Mouse (Mus musculus) granulocyte monocyte progenitor cell, adult 5-6 weeks (primary cell): ENCODE measurements around the gene Cdc20. TPM values are rescaled to one million over a fixed set of nuclear protein-coding genes. Genes with fewer than 3 reads are reported as not detected.
A peak's percentile ranks its signal among the peaks of the same experiment; 100 is the strongest.

ENCODE experiments used
- ATAC-seq: replicated peaks from 2 replicates; pipeline ENCODE4 v1.8.0; 2016; ENCODE audit warnings: mild to moderate bottlenecking, moderate TSS enrichment, inconsistent platforms; ENCODE audit not compliant: poor library complexity, severe bottlenecking
- total RNA-seq, 2 experiments: library from RNA; stranded (forward) in 1 of 2; stranded (reverse) in 1 of 2; fragments of 200-712, 200-1000 nt in 1 of 2; fragments of >200 nt in 1 of 2; fragmentation: Nextera tagmentation in 1 of 2; gene quantifications; 2 replicates each; pipeline ENCODE4 v1.2.3; 2014 to 2017

Gene Cdc20
- total RNA-seq, 2 experiments from 2014 or later: 26.7 to 88.2 TPM

DNA sequence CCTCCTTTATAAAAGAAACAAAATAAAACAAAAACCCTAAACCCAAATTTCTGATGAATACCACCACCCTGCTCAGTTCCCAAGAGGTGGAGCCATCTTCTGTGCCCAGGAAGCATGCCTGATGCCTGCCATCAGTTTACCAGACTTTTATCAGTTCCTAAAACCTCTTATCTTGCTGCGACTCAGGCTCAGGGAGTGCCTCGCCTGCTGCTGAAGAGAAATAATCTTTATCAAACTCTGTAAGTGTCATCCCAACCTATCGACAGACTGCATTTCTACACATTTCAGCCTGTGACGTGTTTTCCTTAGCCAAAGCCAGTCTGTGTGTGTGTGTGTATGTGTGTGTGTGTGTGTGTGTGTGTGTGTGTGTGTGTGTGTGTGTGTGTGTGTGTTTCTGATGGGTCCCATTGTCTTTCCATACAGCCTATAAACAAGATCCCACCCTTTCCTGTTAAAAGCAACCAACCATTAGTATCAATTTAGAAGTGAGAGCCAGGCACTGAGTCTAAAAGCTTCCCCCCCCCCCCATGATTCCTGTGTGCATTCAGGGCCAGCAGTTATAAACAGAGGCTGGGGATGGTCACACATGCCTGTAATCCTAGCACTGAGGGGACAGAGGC is 12.5 kb downstream of the Cdc20 start:
- no peak for ATAC-seq

DNA sequence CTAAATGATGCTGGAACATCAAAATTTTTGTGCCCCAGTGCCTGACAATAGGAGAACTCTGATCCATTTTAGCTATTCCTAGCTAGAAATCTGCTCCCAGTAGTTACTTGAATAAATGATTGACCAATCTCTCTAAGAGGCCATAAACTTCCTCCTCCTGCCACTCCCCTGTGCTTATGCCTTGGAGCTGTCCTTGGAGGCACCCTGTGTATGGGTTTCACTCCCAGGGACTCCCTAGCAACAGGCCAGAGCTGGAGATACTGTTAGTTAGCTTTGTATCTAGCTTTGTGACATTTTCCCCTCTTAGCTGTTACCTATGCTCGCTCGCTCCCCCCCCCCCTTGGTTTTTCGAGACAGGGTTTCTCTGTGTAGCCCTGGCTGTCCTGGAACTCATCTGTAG is 15.8 kb downstream of the Cdc20 start:
- no peak for ATAC-seq

DNA sequence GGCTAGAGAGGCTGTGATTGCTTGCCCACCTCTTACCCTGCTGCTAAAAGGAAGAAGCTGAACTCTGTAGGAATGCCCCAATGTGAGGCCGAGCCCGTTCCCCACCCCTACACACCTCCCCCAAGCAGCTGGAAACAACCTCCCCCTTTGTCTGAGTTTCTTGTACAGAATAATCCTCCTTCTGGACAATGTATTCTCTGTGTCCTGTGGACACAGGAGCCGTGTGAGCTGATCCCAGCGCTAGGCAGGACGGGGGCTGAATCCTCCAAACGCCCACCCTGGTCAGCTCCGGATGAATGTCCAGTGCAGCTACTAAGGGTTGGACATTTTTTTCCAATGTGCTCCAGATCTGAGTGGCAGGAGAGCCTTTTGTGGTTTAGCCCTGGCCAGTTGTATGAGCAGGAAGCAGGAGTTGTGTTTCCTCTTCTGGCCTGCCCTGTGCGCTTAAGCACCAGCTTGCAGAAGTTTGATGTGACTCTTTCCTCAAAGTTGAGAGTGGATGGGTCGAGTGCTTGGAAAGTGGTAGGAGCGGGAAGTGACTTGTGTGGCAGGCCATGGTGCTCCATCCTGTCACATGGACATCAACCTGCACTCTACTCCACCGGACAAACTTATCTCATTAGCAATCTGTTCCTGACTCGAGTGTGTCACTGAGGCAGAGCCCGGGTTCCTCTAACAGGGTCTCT is 19.9 kb downstream of the Cdc20 start:
- ATAC-seq: peak; percentile 48

DNA sequence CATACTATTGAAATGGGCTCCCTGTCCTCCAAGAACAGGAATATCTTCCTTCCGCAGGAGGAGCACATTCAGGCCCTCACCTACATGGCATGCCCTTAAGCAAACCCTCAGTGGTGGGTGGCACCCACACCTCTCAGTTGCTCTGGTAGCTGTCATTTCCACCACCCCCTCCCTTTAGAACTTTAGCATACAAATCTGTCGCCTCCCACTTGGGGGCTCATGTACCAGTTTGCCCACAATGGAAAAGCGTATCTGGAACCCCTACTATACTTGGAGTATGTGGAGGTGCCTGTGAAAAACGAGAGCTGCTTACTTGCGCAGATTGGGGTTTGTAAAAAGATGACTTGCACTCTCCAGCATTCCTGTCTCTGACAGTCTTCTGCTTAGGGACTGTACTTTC is 20.8 kb downstream of the Cdc20 start:
- ATAC-seq: no peak

DNA sequence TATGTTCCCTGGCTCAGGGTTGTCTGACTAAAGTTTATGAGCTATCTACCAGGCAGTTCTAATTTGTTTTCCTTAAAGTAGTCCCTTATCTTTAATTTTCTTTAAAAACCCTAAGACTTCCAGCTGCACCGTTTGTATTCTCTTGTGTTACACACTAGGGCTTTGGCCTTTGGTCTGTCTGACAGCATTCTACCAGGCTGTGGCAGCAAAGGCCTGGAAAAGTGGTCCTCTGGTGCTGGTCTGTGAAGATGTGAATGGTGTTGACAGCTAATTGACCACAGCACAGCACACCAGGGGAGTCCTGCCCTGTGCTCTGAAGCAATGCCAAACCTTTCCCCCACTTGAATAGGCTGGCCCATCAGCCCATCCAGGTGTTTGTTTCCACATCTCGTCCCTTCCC is 21.4 kb downstream of the Cdc20 start:
- ATAC-seq: no peak

DNA sequence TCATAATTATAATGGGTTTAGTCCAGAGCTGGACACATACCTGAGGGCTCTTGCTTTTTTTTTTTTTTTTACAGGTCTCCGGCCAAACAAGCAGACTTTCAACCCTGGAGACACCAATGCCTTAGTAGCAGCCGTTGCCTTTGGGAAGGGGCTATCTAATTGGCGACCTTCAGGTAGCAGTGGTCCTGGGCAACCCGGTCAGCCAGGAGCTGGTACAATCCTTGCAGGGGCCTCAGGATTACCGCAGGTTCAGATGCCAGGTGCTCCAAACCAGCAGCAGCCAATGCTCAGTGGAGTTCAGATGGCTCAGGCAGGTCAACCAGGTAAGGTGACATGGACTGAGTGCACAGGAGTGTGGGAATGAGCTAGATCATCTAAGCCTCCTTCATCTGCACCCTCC is 23.6 kb downstream of the Cdc20 start:
- ATAC-seq: no peak

DNA sequence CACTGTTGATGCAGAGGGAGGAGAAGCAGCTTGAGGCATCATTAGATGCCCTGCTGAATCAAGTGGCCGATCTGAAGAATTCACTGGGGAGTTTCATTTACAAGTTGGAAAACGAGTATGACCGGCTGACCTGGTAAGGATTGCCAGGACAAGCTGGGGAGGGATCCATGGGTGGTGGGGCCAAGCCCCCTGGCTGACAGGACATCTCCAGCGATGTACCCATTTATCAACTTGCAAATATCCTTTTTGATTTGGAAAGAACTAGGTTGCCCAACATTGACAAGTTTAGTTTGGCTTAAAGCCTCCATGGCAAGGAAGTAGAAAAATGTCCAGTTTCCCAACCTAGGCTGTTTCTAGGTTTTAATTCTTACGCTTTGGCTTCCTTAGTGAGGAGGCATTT is 26.3 kb downstream of the Cdc20 start:
- no peak for ATAC-seq

DNA sequence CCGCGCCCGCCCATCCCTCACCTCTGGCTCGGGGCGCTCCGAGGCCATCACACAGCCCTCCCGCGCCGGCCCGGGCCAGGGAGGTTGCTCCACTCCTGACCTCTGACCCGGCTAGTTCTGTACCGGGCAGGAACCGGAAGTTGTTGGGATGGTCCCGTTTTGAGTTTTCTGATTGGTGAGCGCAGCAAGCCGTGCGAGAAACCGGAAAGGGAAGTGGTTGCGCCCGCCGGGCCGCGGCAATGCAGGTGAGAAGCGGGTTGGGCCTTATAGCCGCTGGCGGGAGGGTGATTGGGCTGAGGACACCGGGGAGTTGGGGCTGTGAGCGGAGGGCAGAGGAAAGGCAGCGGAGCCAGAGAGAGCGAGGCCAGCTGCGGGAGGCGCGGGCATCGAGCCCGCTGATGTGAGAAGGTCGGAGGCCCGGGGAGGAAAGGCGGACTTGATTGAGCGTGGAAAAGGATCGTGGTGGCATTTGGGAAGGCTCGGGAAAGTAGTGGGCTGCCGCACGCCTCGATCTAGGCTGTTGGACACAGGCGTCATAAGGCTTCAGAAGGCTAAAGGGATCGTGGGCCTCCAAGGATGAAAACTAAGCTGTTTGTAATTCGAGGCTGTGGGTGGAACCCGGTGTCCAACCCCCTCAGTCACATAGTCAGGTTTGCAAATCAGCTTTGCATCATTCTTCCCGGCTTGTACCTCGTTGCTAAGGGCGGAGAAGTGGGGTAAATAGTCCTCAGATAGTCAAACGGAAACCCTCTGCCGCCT is 27.8 kb downstream of the Cdc20 start, which contains the start of the genes Szt2 and Med8:
Gene Szt2, minus strand, starts transcription at position 132 of the 759 bp plus-strand sequence.
Gene Med8, plus strand, starts transcription at position 196 of the 759 bp plus-strand sequence.
- peak; percentile 96 for ATAC-seq

DNA sequence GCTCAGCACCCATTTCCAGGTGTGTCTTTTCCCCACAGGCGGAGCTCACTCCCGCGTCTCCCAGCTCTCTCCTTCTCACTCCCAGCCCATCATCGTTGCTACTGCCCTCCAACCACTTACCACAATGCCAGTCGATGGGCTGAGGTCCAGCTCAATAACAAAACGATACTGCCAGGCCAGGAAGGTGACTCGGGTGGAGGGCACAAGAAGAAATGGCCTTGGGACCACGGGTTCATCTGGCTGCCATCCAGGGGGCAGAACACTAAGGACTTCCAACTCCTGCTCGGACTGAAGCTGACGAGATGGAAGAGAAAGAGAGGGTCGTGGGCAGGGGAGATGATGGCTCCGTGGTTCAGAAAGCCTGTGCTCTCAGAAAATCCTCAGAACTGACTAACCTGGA is 34.5 kb downstream of the Cdc20 start:
- ATAC-seq: no peak

DNA sequence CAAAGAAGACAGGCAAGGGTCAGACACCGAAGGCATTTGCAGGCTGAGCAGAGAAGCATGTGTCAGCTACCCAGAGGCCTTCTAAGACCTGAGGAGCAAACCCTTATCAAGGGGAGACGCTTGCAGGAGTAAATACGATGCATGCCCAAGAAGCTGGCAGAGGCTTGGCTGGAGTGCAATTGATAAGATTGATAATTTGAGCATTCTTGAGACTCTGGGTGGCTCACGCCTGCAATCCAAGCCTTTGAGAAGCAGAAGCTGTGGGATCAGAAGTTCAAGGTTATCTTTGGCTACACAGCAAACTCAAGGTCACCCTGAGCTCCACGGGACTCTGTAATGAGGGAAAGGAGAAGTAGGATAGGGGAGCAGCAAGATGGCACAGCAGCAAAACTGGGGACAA is 35.2 kb downstream of the Cdc20 start:
- ATAC-seq: no peak

DNA sequence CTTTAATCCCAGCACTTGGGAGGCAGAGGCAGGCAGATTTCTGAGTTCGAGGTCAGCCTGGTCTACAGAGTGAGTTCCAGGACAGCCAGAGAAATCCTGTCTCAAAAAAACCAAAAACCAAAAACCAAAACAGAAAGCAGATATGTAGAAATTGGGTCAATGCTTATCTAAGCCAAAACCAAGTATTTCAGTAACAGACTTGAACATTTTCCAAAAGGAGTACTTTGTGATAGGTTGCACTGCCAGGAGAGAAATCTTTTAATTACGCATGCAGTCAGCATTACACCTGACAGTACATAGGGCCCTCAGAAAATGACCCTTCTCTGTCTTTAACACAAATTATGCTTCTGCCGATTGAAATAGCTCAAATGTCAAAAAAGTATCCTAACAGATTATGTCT is 35.7 kb downstream of the Cdc20 start:
- no peak for ATAC-seq

DNA sequence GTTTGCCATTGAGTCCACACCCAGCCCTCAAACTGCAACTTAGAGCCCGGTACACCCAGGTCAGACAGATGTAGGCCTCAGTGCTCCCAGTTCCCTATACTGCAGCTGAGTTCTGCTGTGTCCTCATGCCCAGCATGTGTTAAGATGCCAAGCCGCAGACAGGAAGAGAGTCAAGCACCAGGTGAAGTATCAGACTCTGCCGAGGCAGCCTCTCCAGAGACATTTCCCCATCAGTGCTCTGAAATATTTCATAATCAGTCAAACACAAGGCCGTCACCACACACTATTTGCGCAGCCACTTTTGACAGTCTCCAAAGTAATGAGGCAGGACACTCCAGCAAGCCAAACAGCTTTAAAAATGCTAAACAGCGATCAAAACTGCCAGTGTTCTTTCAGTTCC is 38.8 kb downstream of the Cdc20 start:
- ATAC-seq: peak; percentile 68

DNA sequence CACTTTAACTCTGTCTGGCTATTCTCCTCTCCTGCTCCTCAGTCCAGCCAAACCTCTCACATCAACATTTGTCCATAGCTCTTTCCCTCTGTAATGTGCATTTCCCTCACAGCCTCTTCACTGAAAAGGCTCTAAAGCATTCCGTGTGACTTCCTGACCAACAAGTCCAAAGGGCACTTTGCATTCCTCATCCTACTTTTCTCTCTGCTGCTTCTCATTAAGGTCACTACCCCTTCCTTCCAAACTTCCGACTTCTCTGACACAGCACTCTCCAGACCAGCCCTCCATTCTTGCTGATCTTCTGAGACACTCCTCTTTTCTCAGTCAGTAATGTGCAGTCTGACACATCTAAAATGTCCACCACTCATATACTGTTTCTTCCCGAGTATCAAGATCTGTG is 40.7 kb downstream of the Cdc20 start:
- no peak for ATAC-seq

DNA sequence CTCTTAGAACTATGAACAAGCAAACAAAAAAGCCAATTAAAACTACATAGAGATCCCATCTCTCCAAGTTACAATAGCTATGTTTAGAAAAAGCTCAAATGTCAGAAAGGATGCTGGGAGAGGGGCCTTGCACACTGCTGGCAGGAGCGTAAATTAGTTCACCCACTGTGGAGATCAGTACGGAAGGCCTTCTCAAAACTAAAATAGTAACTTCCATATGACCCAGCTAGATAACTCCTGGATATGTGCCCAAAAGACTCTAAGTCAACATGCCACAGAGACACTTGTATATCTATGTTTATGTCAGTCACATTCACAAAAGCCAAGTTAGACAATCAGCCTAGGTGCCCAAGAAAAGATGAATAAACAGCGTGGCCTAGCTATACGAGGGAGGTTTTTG is 41.9 kb downstream of the Cdc20 start:
- no peak for ATAC-seq

DNA sequence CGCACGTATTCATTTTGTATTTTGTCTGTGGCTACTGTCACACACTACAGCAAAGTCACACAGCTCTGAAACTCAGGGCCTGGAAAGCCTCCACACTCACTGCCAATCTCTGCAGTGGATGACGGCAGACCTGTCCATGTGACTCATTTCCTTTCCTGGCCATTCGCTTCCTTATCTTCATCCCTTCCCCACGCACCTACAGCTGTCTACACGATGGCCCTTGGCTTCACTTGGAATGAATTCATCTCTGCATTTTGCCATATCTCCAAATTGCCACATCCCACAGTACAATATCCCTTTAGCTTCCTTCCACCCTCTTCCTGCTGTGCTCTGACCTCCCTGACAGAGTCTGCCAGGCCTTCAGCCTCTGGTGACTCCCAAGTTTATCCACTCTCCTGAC is 42.6 kb downstream of the Cdc20 start:
- ATAC-seq: no peak

DNA sequence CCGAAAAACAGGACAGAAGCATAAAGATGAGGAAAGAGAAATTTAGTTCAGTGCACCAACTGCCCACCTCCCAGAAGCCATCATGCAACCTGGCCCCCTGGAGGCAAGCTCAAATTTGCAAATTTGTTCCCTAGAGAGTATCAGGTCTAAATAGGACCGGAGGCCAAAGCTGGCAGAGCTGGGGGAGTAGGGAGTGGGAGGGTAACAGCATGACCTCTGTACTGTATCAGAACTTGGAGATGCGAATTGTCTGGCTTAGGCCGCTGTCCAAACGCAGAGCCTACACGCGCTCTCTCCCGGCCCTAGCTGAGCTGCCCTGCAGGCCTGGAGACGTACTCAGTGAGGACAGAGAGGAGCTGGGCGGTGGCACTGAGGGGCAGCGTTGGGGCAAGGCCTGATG is 47.0 kb downstream of the Cdc20 start:
- no peak for ATAC-seq

DNA sequence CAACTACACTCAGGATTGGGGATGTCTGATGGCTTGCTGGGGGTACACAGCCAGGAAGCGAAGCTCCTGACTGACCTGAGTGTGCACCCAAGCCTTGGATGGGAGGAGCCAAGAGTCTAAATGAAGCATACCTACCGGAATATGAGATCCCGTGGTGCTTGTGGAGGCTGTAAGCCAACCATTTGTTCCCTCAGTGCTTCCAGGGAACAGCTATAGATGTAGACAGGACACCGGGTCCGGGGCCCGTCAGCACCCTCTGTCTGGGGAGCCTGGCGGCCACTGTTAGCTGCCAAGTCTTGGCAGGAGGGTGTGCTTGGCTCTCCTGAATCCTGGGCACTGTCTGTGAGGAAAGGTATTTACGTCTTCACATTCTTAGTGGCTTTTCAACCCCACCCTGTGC is 49.8 kb downstream of the Cdc20 start:
- ATAC-seq: no peak

DNA sequence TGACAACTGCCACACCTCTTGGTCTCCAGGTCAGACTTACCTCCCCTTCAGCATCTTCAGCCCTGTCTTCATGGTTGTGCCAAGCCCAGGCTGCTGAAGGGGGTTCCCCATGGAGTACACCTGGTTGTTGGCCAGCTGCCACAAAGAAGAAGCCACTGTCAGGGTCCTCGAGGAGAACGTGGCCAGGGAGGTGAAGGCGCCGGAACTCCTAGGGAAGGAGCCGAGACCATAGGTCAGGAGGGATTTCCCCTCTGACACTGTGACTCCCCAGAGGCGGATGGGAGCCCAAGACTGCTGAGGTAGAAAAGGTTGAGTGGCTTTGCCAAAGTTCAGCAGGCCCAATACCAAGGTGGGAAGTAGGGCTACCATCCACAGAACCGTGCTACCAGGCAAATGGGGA is 53.9 kb downstream of the Cdc20 start:
- no peak for ATAC-seq
